ENCODE assay signal across 9 mouse cellular contexts in the genomic region with DNA sequence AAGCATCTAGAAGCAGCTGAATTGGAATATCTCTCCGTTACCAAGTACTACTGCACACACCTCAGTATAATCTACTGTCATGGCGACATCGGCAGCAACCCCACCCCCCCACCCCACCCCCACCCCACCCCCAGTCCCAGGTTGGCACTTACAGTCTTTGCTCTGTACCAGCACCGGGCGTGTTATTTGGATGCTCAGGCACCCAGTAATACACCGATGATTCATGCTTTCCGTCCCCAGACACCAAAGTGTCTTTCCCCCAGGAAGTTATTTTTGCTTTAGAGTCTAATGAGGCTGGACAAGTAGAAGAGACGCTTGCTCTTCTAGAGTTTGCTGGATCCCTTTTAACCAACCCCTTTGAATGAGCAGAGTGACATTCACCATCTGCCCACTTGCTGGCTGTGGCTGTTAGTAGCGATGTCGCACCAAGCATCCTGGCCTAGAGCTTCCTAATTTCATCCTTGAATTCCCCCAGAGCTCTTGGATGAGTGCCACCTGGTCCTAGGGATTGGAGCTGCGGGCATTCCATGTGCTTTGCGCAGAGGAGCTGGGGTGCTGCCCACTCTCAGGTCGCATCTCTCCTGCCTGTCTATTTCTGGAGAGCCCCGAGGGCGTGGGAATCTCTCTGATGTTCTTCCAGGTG.
DNase-seq lines count a peak whose midpoint lies in the region; ATAC-seq and TF ChIP-seq lines count a peak whose summit lies in the region.
"Had no signal": no experiment of that assay in that cellular context is flagged by ENCODE, and none has a peak within 500 bp of the region (broad histone marks: within the 10 kb centered on the region; RNA-seq: fewer than 3 reads in every experiment).

No protein-coding gene starts in this region.

- peak; percentile 88 for DNase-seq in hindbrain, postnatal 0 days (ENCODE audit: low spot score)
- no peak for DNase-seq in hindbrain, embryonic 11.5 days (ENCODE audit: low spot score)
- DNase-seq in brain, embryonic 18.5 days (ENCODE audit: low read depth, low spot score), result peak; percentile 28
- peak; percentile 51 for DNase-seq in gastrocnemius, adult 2 months
- peak; percentile 40 for DNase-seq in retina, postnatal 7 days (ENCODE audit: low read depth, low spot score)
- no peak for DNase-seq in liver, embryonic 11.5 days (ENCODE audit: low spot score)
- DNase-seq in spleen, postnatal 10 days (ENCODE audit: low spot score in 2 of 2), result no peak
- no peak for DNase-seq in kidney, postnatal 36 days

- H3K9me3 ChIP-seq in hindbrain, postnatal 0 days (ENCODE audit: low read length), result no peaks in the 10 kb centered on the region
- H3K9me3 ChIP-seq in hindbrain, embryonic 11.5 days (ENCODE audit: control insufficient read depth, low read length), result no peaks in the 10 kb centered on the region
- H3K9me3 ChIP-seq in liver, embryonic 11.5 days (ENCODE audit: control insufficient read depth, low read length), result no peaks in the 10 kb centered on the region

- H3K4me1 ChIP-seq in hindbrain, postnatal 0 days (ENCODE audit: insufficient read depth, low read length), result no peaks in the 10 kb centered on the region
- no peaks in the 10 kb centered on the region for H3K4me1 ChIP-seq in hindbrain, embryonic 11.5 days (replicated peaks; ENCODE audit: control insufficient read depth, insufficient read depth, low read length)
- H3K4me1 ChIP-seq in liver, embryonic 11.5 days (replicated peaks; ENCODE audit: control insufficient read depth, insufficient read depth, low read length), result no peaks in the 10 kb centered on the region

- H3K27me3 ChIP-seq in hindbrain, postnatal 0 days (ENCODE audit: insufficient read depth, low read length), result no peaks in the 10 kb centered on the region
- no peaks in the 10 kb centered on the region for H3K27me3 ChIP-seq in hindbrain, embryonic 11.5 days (ENCODE audit: control insufficient read depth, insufficient read depth, low read length)
- no peaks in the 10 kb centered on the region for H3K27me3 ChIP-seq in liver, embryonic 11.5 days (replicated peaks; ENCODE audit: control insufficient read depth, insufficient read depth, low read length)

- H3K27ac ChIP-seq in hindbrain, postnatal 0 days, result no peak overlapping the region
- no peak overlapping the region for H3K27ac ChIP-seq in hindbrain, embryonic 11.5 days (ENCODE audit: low read depth, low read length)
- H3K27ac ChIP-seq in gastrocnemius, adult 2 months, result peak overlapping the region; percentile 48; the same call in 1 of the 2 replicates
- H3K27ac ChIP-seq in liver, embryonic 11.5 days (ENCODE audit: low read depth, low read length), result no peak overlapping the region
- H3K27ac ChIP-seq: macrophage had no signal

- H3K36me3 ChIP-seq in hindbrain, postnatal 0 days (ENCODE audit: insufficient read depth, low read length), result no peaks in the 10 kb centered on the region
- no peaks in the 10 kb centered on the region for H3K36me3 ChIP-seq in hindbrain, embryonic 11.5 days (ENCODE audit: control insufficient read depth, insufficient read depth, low read length)
- no peaks in the 10 kb centered on the region for H3K36me3 ChIP-seq in liver, embryonic 11.5 days (ENCODE audit: control insufficient read depth, insufficient read depth, low read length)

- TF ChIP-seq CTCF in hindbrain, postnatal 0 days (IDR thresholded peaks at IDR 0.05; ENCODE audit: low read depth), result no peak
- TF ChIP-seq CTCF in gastrocnemius, adult 2 months (IDR thresholded peaks at IDR 0.05), result no peak

- H3K9ac ChIP-seq in hindbrain, postnatal 0 days (replicated peaks; ENCODE audit: low read length), result no peak overlapping the region
- no peak overlapping the region for H3K9ac ChIP-seq in hindbrain, embryonic 11.5 days (ENCODE audit: low read depth, low read length)
- no peak overlapping the region for H3K9ac ChIP-seq in liver, embryonic 11.5 days (ENCODE audit: low read depth, low read length)

- ATAC-seq in hindbrain, postnatal 0 days, result peak; percentile 84
- ATAC-seq in hindbrain, embryonic 11.5 days (ENCODE audit: low FRiP score), result no peak
- no peak for ATAC-seq in liver, embryonic 11.5 days (replicated peaks; ENCODE audit: low FRiP score)

- no peak overlapping the region for H3K4me2 ChIP-seq in hindbrain, postnatal 0 days (ENCODE audit: low read depth, low read length)
- H3K4me2 ChIP-seq in hindbrain, embryonic 11.5 days (replicated peaks; ENCODE audit: low read depth, low read length), result no peak overlapping the region
- no peak overlapping the region for H3K4me2 ChIP-seq in liver, embryonic 11.5 days

- WGBS in hindbrain, postnatal 0 days, result 53% methylated on average over 15 of the region's 15 CpGs
- 91% methylated on average over 15 of the region's 15 CpGs for WGBS in hindbrain, embryonic 11.5 days
- WGBS in liver, embryonic 11.5 days, result 89% methylated on average over 15 of the region's 15 CpGs

- no peak overlapping the region for H3K4me3 ChIP-seq in hindbrain, postnatal 0 days (ENCODE audit: low read length)
- H3K4me3 ChIP-seq in hindbrain, embryonic 11.5 days (ENCODE audit: low read depth, low read length), result no peak overlapping the region
- no peak overlapping the region for H3K4me3 ChIP-seq in gastrocnemius, adult 2 months
- no peak overlapping the region for H3K4me3 ChIP-seq in liver, embryonic 11.5 days (ENCODE audit: low read depth, low read length)

- intact Hi-C loops in gastrocnemius, adult 2 months (cut with DNase I), result no loop called here

Comparison
In these comparisons a context has a peak if more than half of its experiments do, and no peak if none do; other contexts are left out.
1. DNase-seq: peak in hindbrain, postnatal 0 days (single experiment), brain, embryonic 18.5 days (single experiment), gastrocnemius, adult 2 months (single experiment) and retina, postnatal 7 days (single experiment); none in hindbrain, embryonic 11.5 days (single experiment), liver, embryonic 11.5 days (single experiment), spleen, postnatal 10 days (0 of 2) and kidney, postnatal 36 days (0 of 2).